Mouse (Mus musculus) heart, adult 18-20 months (tissue): Measurements from ENCODE around the gene Abcb6. TPM values are rescaled to one million over a fixed set of nuclear protein-coding genes. Genes with fewer than 3 reads are reported as not detected.

Experiments used
- DNase-seq, 2 experiments: peaks; one replicate each; pipeline ENCODE4 v3.0.0; 2021 to 2022; ENCODE audit warnings: mixed read lengths in 1 of 2
- microRNA-seq, 2 experiments: library from miRNA; unstranded; fragments of <30 nt; microRNA quantifications; one replicate each; pipeline ENCODE4 v1.2.0; 2022
- total RNA-seq, 2 experiments: library from RNA; stranded (reverse); gene quantifications; 2 replicates each; pipeline ENCODE4 v1.2.3; 2021

The Abcb6 gene
- total RNA-seq, 2 experiments from 2014 or later = 28.5 to 29.4 TPM

DNA sequence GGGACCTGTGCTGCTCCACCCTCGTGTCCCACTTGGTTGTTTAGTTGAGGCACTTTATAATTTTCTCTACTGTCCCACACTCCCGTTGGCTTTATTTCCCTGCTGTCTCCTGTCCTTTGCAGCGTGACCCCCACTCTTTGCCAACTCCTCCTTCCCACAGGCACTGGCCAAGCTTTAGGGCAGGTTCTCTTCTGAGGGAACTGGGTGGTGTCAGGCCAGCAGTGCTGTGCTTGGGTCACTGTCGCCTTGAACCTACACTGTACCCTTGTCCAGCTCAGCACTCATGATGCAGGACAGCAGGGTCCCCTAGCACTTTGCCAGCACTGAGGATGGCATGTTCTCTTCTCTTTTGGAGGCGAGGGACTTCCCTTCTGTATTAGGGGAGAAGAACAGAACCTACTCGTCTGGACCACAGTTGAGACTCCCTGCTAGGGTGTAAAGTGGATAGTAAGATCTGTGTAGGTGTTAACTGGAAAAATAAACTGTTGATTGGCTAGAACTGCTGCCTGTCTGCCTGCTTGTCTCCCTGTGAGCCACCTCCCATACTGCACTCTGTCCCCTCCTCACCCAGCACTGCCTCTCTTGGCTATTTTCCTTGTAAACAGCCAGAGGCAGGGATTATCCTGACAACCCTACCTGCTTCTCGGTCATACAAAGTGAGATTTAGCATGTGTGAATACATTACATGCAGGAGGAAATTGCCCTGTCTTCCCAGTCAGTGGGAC is 32.6 kb downstream of the Abcb6 start:
- peak in 1 of 2 experiments; percentile 1 for DNase-seq

DNA sequence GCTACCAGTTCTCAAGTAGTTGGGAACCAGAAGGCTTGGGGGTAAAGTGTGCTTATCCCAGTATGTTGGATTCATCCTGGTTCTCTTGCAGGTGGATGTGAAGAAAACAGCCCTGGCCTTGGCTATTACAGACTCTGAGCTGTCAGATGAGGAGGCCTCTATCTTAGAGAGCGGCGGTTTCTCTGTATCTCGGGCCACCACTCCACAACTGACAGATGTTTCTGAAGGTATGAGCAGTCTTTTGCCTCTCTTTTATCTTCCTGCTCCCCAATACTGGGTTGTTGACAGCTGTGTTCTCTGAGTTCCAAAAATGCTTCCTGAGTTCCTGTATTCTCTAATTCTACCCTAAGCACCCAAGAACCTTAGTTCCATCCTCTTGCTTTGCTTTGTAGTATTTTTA is 34.6 kb downstream of the Abcb6 start:
- no peak for DNase-seq

- peak; percentile 97 to 98 for DNase-seq
Measured at GRCm38 (mm10) chr1:75142301-75143261, 37.6 kb downstream of the Abcb6 start, which contains the start of the genes Cnppd1 and Retreg2. Gene Cnppd1 (minus strand): TSS chr1:75142711. Gene Retreg2 (plus strand): TSS chr1:75142778.

- DNase-seq = peak; percentile 85 to 87
Measured at GRCm38 (mm10) chr1:75141486-75142190, 38.6 kb downstream of the Abcb6 start.

- no peak for DNase-seq
Measured at GRCm38 (mm10) chr1:75140601-75141190, 39.5 kb downstream of the Abcb6 start.

- no peak for DNase-seq
Measured at GRCm38 (mm10) chr1:75138448-75138847, 41.7 kb downstream of the Abcb6 start.

- DNase-seq = no peak
Measured at GRCm38 (mm10) chr1:75136730-75137129, 43.5 kb downstream of the Abcb6 start.

DNA sequence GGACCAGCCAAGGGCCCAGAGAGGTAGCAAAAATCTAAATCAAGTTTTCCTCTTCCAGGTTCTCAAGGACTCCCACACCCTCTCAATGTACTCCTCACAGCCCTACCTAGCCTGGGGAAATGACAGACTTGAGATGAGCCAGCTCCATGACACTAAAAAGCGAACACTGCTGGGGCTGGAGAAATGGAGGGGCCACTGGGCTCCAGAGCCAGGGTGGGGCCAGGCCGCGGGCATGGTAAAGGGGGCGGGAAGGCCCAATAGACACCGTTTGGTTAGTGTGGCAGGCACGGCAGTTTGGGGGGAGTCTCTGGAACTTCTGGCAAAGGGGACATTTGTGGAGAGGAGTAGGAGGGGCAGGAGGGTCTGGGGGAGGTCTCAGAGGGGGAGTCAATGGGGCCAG is 43.9 kb downstream of the Abcb6 start:
- DNase-seq = no peak

DNA sequence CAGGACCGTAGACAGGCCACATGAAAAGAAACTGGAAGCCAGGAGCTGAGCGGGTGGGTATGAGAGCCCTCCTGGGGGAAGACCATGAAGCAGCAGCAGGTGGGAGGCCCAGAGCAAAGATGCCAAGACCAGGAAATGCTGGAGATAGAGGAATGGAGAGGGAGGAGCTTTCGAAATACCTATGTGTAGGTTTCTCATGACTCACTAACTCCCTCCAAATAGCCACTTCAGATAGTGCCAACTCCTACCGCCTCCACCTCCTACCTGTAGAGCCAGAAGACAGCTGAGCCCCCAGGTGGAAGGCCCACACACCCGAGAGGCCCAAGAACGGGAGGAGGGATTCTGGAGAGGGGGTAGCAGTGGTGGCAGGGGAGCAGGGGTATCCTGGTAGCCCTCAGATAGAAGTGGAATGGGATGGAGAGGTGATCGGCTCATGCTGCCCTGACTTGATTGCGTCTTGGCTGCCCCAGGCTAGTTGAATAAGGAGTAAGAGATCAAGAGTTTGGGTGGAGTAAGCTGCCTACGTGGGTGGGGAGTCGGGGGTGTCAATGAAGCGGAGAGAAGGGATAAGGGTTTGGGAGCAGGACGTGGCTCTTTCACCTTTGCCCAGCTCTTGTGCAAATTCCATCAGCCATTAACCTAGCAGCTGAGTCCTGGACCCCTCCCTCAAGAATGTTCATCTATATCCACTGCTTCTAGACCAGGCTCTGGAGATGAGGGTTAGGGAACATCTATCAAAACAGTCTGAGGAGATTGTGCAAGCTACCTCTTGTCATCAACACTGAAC is 46.6 kb downstream of the Abcb6 start, which contains the start of gene Slc23a3:
Gene Slc23a3 (minus strand): TSS at position 470 of the 787 bp plus-strand sequence.
- DNase-seq = no peak

- DNase-seq = no peak
Measured at GRCm38 (mm10) chr1:75128641-75129040, 51.6 kb downstream of the Abcb6 start.

DNA sequence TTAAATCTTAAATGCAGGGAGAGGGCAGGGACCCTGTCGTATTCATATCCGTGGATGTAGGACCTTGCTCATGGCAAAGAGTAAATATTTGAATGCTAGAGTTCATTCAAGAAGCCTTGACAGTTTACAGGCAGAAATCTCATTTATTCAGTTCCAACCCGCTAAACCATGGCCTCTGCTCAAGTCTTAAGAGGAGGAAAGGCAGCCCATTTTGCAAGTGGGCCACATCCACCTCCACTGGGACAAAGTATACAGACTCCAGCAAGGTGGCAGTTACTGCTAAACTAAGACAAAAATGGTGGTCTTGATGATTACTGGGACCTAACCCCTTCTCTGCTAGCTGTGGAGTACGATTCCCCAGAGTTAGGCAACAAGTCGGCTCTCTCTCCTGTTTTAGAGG is 54.8 kb downstream of the Abcb6 start:
- no peak for DNase-seq

GRCm38 (mm10) chr1:75124346-75125321 is 55.6 kb downstream of the Abcb6 start, which contains the start of gene Nhej1:
Gene Nhej1 (minus strand): TSS chr1:75125200.
- DNase-seq = peak; percentile 93 to 99

DNA sequence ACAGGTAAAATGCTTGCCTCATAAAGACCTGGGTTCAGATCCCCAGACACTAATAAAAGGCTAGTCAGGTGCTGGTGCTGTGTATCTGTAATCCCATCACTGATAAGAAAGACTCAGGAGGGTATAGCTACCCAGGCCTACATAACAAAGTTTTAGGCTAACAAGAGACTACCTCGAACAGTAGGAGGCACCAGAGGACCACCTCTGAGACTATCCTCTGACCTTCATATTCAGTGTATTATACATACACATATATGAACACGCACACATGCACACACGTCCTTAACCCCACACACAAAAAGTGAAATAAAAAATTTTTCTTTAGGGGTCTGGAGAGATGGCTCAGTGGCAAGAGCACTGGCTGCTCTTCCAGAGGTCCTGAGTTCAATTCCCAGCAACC is 58.0 kb downstream of the Abcb6 start:
- DNase-seq = no peak

Small RNA genes within 50 kb of the gene (microRNA-seq; reads per million reads assigned to microRNA genes)
- gene Gm27943 = 0 reads per million in 2 experiments

Other genes starting within 250 kb of the Abcb6 start
- under 1 TPM in 1 of 2 experiments, not detected in 1; 0.33 TPM for gene Cfap65, start 244.8 kb downstream of the Abcb6 start, total RNA-seq
- under 1 TPM; 0.20 to 0.41 TPM for gene Ihh, start 228.7 kb downstream of the Abcb6 start, total RNA-seq
- gene Nhej1, start 55.2 kb downstream of the Abcb6 start, total RNA-seq = 1 to 10 TPM; 3.8 to 4.6 TPM
- under 1 TPM; 0.32 to 0.49 TPM for gene Slc23a3, start 46.5 kb downstream of the Abcb6 start, total RNA-seq
- 10 to 100 TPM; 22.5 to 27.4 TPM for gene Cnppd1, start 37.7 kb downstream of the Abcb6 start, total RNA-seq
- 10 to 100 TPM; 20.3 to 23.0 TPM for gene Retreg2, start 37.6 kb downstream of the Abcb6 start, total RNA-seq
- gene Zfand2b, start 11.7 kb downstream of the Abcb6 start, total RNA-seq = 10 to 100 TPM; 12.1 to 14.1 TPM
- gene Ankzf1, start 11.8 kb upstream of the Abcb6 start, total RNA-seq = 10 to 100 TPM in 1 of 2 experiments, 1 to 10 TPM in 1; 7.8 to 10.8 TPM
- gene Atg9a, start 11.8 kb upstream of the Abcb6 start, total RNA-seq = 10 to 100 TPM; 58.8 to 68.8 TPM
- 1 to 10 TPM; 2.0 to 2.5 TPM for gene Glb1l, start 30.4 kb upstream of the Abcb6 start, total RNA-seq
- 10 to 100 TPM; 35.8 to 36.5 TPM for gene Stk16, start 30.4 kb upstream of the Abcb6 start, total RNA-seq
- 1,000 to 10,000 TPM in 1 of 2 experiments, 100 to 1,000 TPM in 1; 973 to 1,125 TPM for gene Tuba4a, start 39.5 kb upstream of the Abcb6 start, total RNA-seq
- not detected for gene A630095N17Rik, start 51.7 kb upstream of the Abcb6 start, total RNA-seq
- 100 to 1,000 TPM; 123 to 127 TPM for gene Dnajb2, start 56.0 kb upstream of the Abcb6 start, total RNA-seq
- gene Ptprn, start 84.1 kb upstream of the Abcb6 start, total RNA-seq = 1 to 10 TPM; 1.2 to 2.0 TPM
- not detected for gene Resp18, start 98.0 kb upstream of the Abcb6 start, total RNA-seq
- gene Dnpep, start 137.6 kb upstream of the Abcb6 start, total RNA-seq = 10 to 100 TPM; 80.9 to 88.3 TPM
- 1,000 to 10,000 TPM; 1,347 to 1,386 TPM for gene Des, start 179.9 kb upstream of the Abcb6 start, total RNA-seq
- 100 to 1,000 TPM; 115 TPM for gene Speg, start 194.9 kb upstream of the Abcb6 start, total RNA-seq